Comparison of ENCODE assay signal across 10 mouse cellular contexts in genomic region chr11:85766811-85767210, GRCm38 (mm10).
"Had no signal": no experiment of that assay in that cellular context is flagged by ENCODE, and none has a peak within 500 bp of the region (broad histone marks: within the 10 kb centered on the region; RNA-seq: fewer than 3 reads in every experiment).

No protein-coding gene starts in this region.

- H3K27ac ChIP-seq: layer of hippocampus, adult 2 months; limb, embryonic 13.5 days; liver, embryonic 14.5 days; neural tube, embryonic 15.5 days; stomach, postnatal 0 days had no signal

- DNase-seq: right cerebral cortex, postnatal 25 days; thymus, postnatal 4 days had no signal

- H3K4me2 ChIP-seq: neural tube, embryonic 15.5 days had no signal

- H3K36me3 ChIP-seq: limb, embryonic 13.5 days; neural tube, embryonic 15.5 days had no signal

- H3K9ac ChIP-seq: limb, embryonic 13.5 days; liver, embryonic 14.5 days; neural tube, embryonic 15.5 days had no signal

- ATAC-seq: inflammation-experienced regulatory T-cells, adult 6 months; intestine, postnatal 0 days had no signal

- H3K9me3 ChIP-seq: limb, embryonic 13.5 days; neural tube, embryonic 15.5 days had no signal

- H3K4me3 ChIP-seq: layer of hippocampus, adult 2 months; limb, embryonic 13.5 days; myocyte; neural tube, embryonic 15.5 days had no signal
